Mouse (Mus musculus) erythroid progenitor cell, adult 5-6 weeks (primary cell): Measurements from ENCODE around the gene Ccnd1. TPM values are rescaled to one million over a fixed set of nuclear protein-coding genes. Genes with fewer than 3 reads are reported as not detected.
"Not testable (repeated sequence)": the region's sequence is repeated elsewhere in the genome, so short reads cannot be mapped to it uniquely, and the experiment has no call there.

ENCODE experiments used
- ATAC-seq: replicated peaks from 2 replicates; pipeline ENCODE4 v1.8.0; 2016; ENCODE audit warnings: moderate number of reproducible peaks, mild to moderate bottlenecking, moderate TSS enrichment, inconsistent platforms; ENCODE audit not compliant: poor library complexity, low FRiP score, severe bottlenecking
- total RNA-seq, 2 experiments: library from RNA; stranded (forward) in 1 of 2; stranded (reverse) in 1 of 2; fragments of 150-400 nt in 1 of 2; fragments of 186-747, 209-891 nt in 1 of 2; gene quantifications; 2 replicates each; pipeline versions ENCODE4 v1.2.3 to v1.2.4; 2015 to 2017; ENCODE audit warnings: low replicate concordance in 2 of 2

Gene Ccnd1
- total RNA-seq, 2 experiments from 2014 or later, result 1.7 TPM

DNA sequence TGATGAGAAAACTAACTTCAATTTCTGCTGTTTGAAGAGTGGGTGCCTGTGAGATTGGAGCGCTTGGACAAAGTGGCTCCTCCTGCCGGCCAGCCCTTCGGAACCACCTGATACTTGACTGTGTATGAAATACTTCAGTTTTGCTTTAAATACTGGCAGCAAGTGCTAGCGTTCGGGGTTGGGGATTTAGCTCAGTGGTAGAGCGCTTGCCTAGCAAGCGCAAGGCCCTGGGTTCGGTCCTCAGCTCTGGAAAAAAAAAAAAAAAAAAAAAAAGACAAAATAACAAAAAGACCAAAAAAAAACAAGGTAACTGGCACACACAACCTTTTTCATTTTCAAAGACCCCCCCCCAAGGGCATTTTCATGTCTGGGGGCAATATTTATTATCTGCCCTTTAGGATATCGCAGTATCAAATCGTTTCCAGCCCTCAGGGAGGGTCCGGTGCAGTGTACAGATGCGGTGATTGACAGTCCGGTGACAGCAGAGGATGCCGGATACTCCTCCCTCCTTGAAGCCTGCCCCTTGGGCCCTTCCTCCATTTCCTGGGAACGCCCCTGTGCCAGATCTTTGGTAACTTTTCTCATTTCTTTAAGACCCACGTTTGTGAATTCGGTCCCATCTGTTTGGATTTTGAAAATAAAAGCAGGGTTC, 25.3 kb downstream of the Ccnd1 start:
- ATAC-seq, result peak; percentile 71

DNA sequence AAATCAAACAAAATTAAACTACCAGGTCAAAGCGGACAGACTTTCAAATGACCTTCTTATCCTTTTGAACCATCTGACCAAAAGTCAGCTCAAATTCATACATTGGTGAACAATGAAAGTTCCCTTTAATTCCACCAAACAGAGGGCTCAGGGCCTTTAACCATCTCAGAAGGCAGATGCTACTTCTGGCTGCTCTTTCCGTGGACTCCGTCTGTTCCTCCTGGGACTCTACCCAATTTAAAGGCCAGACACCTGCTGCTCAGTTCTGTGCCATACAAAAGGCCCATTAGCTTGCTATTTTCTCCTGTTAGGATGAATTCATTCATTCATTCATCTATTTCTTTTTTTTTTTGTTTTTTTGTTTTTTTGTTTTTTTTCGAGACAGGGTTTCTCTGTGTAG, 26.8 kb downstream of the Ccnd1 start:
- no peak for ATAC-seq

DNA sequence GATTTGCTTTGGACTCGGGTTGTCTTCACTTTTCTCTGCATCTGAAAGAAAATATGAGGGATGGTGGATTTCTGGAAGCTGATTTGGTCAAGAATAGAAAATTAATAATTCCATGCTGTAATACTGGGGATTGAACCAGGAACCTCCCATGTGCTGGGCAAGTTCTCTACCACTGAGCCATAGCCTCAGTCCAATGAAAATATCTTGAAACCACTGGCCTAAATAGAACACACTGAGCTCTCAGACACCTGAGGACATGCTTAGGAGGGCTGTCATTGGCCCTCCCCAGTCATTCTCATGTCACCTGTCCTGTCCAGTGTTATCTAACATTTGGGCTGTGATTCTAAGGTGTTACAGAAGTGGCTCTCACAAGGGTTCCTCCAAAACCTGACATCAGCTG, 28.6 kb downstream of the Ccnd1 start:
- ATAC-seq, result no peak

DNA sequence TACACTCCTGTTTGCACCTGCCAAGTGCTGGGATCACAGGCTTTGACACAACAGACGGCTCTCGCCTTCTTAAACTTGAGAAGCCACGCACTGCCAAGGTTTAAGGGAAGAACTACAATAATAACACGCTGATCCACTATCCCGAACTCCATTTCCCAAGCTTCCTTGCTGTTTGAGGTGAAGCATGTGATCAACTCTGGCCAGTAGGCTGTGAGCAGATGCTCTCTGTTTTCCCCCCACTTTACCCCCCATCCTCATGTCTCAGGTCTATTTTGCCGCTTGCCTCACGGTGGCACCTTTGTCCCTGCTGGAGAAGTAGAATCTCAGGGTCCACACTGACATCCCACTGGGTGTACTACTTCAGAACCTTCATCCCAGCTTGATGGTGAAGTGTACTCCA, 31.0 kb downstream of the Ccnd1 start:
- ATAC-seq, result no peak

DNA sequence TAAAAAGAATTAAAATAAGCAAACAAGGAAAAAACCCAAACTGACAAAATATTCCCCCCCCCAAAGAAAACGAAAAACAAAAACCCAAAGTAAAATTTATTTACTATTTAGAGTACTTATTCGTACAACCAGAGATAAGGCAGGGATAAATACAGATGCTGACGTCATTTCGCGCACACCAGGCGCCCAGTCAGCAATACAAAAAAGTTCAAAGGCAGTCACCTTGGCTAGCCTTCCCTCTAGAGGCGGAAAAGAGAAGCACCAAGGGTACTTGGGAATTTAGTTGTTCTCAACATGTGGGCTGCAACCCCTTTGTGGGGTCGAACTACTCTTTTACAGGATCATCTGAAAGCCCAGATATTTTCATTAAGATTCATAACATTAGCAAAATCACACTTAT, 31.9 kb downstream of the Ccnd1 start:
- ATAC-seq, result no peak

DNA sequence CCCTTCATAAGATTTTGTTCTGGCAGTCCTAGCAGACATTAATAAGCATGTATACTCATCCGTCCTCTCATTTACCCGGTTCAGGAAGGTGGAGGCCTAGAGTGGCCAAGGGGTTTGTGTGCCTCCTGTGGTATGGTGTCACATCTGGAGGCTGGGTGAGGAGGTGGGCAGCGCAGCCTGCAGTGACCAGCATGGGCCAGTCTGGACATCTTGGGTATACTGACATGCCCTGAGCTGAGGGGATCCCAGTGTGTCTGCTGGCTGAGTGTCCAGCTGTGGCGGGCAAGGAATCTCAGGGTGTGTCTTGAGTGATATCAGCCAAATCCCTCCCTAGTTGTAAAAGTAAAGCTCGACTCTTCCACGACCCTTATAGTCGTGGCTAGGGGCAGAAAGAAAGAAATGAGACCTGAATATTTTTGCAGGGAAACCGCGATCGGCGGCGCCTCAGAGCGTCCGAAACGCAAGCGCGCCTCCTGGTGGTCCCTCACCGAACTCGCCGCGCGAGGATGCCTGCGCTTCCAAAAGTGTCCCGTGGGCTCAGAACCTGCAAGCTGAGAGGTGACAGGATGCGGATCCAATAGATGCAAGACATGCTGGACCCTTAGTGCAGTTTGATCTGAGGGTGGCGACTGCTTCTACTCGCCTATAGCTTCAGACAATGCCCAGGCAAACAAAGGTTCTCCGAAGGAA, 32.9 kb downstream of the Ccnd1 start:
- ATAC-seq, result peak; percentile 78

DNA sequence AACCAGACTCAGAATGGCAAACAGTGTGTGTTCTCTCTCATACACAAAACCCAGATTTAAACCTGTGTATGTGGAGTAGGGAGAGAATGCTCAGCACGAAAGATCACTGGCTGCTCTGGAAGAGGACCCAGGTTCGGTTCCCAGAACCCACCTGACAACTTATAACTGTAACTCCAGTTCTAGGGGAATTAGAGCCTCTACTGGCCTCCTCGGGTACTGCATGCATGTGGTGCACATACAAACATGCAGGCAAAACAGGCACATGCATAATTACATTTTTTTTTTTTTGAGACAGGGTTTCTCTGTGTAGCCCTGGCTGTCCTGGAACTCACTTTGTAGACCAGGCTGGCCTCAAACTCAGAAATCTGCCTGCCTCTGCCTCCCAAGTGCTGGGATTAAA, 34.2 kb downstream of the Ccnd1 start:
- ATAC-seq, result not testable (repeated sequence)

DNA sequence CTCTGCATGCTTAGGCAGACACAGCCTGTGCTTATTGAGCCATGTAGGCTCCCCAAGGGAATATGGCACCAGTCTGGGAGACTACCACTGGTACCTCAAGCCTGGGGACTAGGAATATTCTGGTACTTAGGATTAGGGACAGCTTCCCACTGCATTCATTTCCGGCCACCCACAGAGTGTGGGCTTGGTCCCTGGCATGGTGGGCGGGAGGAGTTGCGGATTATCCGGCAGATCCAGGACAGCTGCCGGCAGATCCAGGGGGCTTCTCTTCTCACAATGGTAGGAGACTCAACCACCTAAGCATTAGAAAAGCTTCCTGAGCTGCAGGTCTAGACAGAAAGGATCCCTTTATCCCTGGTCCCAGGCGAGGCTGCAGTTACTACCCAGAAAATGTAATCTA, 41.2 kb downstream of the Ccnd1 start:
- no peak for ATAC-seq

DNA sequence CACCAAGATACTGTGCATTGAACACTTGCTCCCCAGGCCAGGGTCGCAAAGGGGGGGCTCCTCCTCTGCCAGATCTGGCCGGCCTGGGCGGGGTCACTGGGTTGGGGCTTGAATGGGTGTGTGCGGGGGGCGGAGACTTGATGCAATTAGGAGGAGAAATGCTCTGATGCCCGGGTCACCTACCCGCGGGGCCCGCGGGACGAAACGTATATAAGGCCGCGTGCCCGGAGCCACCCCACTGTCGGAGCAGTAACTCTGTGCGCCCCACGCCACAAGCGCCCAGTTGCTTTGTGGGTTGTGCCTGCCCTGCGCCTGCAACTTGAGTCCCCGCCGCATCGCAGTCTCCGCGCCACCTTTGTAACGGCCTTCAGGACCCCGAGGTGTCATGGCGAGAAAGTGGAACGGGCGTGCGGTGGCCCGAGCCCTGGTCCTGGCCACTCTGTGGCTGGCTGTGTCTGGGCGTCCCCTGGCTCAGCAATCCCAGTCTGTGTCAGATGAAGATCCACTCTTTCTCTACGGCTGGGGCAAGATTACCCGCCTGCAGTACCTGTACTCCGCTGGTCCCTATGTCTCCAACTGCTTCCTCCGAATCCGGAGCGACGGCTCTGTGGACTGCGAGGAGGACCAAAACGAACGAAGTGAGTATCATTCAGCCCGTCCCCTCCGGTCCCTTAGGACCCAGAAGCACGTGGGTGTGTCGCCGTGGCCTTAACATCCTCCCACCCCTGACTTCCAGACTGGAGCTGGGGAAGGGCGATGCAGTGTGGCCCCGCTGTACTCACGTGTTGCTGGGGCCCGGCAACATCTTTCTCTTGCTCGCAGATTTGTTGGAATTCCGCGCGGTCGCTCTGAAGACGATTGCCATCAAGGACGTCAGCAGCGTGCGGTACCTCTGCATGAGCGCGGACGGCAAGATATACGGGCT, 43.2 kb downstream of the Ccnd1 start, which contains the start of gene Fgf15:
TSS of gene Fgf15 (plus strand) at position 238 of the 925 bp plus-strand sequence.
- ATAC-seq, result 0 out of 2 replicates have a peak, but pooled peaks have one; percentile 36

DNA sequence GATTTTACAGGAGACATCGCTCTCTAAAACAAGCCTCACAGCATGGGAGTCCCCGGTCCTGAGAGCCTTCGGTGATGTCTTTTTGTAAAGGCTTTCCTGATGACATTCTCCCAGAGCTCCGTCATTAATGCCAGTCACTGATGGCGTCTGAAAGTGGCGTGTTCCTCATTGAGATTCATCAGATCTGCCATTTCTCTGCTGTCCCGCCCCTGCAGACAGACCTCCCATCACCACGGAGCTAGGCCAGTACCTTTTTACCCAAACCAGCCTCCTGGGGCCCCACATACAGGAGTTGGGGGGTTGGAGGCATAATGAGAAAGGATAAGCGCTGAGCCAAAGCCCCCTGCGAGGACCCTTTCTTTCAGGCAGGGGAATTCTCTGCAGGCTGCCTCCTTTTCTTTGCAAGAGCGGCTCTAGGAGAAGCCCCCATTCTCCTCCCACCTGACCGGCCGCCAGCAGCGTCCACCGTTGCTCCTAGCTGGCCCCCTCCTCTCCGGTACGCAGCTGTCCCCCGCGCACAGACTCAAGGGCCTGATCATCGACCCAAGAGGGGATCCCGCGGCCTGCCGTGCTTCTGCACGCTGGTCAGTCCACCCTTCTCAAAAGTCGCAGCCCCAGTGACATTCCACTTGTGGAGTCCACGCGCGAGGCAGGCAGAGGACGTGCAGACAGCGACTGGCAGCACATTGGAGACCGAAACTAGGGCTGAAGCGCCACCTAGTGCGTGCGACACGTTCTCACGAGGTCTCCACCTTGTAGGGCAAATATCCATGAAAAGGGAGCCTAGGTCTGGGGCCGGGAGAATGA, 44.2 kb downstream of the Ccnd1 start:
- no peak for ATAC-seq

DNA sequence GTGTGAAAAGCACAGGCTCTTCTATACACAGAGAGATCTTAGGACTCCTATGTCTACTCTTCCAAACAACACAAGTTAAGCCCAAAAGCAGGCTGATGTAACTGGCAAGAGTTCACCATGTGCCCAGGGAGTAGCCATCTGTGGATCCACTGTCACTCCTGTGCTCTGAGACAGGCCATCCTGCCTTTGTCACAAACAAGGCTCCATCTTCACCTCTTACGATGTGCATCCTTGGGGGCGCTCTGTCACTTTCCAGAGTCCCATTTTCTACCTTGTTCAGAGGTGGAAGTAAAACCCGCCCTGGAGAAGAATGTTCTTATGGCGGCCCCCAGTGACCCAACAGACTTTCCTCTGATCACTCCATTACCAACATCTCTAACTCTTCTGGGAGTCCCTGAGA, 45.0 kb downstream of the Ccnd1 start:
- no peak for ATAC-seq

DNA sequence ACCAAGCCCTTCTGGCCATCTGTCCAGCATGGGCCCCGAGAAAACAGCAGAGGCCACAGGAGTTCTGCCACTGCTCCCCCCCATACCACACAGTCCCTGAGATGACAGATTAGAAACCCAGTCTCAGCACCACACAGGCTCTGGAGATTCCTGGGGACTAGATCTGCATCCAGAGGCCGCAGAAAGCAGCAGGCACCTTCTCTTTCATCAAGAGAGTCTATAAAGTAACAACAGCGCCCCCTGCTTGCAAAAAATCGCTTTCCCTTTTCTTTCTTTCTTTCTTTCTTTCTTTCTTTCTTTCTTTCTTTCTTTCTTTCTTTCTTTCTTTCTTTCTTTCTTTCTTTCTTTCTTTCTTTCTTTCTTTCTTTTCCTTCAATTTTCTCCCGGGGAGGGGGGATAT, 45.5 kb downstream of the Ccnd1 start:
- no peak for ATAC-seq

DNA sequence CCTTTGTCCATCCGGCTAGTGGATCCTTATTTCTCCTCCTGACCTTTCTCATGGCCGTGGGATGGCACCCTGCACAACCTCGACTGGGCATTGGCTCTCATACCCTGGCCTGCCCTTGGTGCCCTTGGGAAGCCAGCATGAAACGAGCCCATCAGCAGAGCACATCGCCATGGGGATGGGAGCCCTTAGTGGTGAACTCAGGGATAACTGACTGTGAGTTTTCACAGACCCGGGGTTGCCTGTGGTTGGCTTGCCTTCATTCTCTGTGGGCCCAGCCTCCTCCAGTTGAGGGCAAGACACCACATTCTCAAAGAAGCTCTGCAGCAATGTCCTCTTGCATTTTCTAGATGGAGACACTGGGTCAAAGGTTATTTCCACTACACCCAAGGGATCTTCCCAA, 47.4 kb downstream of the Ccnd1 start:
- ATAC-seq, result no peak

DNA sequence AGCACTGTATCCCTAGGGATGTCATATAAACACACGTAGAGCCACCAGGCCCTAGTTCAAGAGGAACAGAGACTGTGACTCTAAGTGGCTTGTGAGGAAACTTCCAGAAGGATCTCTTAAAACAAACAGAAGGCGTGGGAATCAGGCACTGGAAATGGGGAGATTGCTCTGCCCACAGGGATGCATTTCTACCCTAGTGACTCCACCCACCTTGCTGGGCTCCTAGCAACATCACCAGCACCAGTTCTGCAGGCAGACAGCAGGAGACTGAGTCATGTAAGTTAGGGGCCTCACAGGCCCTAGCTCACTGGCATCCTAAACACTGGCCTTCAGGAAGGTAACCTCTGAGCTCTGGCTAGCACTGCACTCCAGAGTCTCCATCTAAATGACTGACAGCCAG, 47.9 kb downstream of the Ccnd1 start:
- ATAC-seq, result no peak

DNA sequence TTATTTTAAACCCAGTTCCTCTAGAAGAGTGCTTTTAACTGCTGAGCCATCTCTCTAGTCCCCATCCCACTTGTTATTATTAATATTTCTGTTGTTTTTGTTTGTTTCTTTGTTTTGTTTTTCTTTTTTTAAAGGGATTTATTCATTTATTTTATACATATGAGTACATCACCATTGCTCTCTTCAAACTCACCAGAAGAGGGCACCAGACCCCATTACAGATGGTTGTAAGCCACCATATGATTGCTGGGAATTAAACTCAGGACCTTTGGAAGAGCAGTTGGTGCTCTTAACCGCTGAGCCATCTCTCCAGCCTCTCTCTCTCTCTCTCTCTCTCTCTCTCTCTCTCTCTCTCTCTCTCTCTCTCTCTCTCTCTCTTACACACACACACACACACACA, 49.1 kb downstream of the Ccnd1 start:
- not testable (repeated sequence) for ATAC-seq

DNA sequence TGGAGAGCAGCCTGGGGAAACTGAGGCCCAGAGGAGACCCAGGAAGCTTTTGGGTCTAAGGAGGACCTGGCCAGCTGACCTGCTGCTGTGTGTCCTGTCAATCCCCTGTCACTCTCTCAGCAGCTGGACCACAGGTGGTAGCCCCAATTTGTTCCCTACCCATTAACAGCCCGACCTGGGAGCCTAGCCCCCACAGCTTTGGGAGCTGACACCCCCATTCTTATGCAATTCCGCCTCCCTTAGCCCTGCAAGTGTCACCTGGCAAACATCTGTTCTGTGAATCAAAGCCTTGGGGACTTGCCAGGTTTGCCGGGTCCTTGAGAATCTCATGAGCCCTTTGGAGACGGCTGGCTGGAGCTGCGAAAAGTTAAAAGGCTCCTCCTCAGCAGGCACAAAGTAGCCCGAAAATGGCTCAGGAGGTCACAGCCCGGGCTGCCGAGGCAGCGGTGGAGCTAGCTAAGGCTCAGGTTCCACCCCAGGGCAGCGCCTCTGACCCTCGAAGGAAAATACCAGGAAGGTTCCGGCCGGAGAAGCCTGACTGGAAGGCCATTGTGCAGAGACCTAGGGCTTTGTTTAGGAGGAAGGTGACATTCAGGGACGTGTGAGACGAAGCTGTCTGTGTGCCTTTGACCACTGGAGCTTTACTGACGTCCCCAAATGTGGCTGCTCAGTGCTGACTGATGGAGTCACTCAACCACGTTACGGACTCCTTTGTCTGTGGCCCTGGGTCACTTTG, 51.0 kb downstream of the Ccnd1 start:
- ATAC-seq, result 0 out of 2 replicates have a peak, but pooled peaks have one; percentile 23

DNA sequence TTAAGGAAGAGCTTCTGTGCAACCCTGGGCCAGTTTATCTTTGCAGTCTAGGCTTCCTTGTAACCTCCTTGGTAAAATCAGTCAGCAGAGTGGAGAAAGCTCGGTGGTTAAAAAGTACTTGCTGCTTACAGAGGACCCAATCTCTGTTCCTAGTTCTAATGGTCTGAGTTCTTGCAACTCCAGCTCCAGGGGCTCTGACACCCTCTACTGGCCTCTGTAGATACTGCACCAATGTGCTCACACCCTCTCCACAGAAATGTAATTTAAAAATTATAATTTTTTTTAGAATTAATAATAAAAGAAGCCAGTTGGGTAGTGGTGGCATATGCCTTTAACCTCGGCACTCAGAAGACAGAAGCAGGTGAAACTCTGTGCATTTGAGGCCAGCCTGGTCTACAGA, 52.1 kb downstream of the Ccnd1 start:
- no peak for ATAC-seq

DNA sequence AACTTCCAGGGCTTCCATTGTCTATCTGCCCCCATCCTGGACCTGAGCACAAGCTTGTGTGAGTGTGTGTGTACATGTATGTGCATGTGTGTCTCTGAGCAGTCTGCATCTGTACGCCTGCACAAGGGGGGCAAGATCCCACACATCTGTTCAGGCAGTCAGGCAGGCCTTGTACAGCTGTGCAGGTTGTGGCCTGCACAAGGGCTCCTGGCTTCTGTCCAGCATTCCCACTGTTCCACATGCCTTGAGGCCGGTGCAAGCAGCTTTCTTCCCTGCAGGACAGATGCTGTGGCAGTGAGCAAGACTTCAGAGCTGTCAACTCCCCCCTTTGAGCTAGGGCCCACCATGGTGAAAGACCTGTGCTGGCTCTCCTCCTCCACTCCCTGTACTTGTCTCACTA, 56.6 kb downstream of the Ccnd1 start:
- ATAC-seq, result no peak
